Mouse (Mus musculus): ENCODE data around the gene Olfr1218.
"Not testable (repeated sequence)": the region's sequence is repeated elsewhere in the genome, so short reads cannot be mapped to it uniquely, and the experiment has no call there.

Olfr1218 gene

GRCm38 (mm10) chr2:89061087-89061486 lies at the start of gene Olfr1218:
Olfr1218 (minus strand) TSS chr2:89061187.
- DNase-seq (ENCODE audit: low read depth, low spot score), result no peak

- DNase-seq (ENCODE audit: low read depth, low spot score), result no peak
These were observed 45.7 kb upstream of the Olfr1218 start, which contains the start of gene Olfr1220 for GRCm38 (mm10) chr2:89106735-89107134. Olfr1220 (minus strand) TSS chr2:89106835.

DNA sequence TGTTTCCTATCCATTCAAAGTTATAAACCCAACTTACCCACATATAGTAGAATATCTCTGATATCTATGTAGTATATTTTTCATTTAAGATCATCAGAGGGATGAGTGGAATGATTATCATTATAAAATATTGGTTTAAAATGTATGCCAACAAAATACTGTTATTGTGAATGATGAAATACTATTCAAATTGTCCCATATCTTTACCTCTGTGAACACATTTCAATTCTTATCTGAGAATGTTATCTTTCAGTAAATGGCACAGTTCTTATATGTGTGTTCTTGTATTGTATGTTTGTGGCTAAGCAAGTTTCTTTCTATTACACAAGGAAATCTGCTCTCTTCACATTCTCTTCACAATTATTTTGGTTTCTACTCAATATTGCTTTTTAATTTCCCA lies 44.7 kb upstream of the Olfr1218 start:
- no peak for DNase-seq (ENCODE audit: low read depth, low spot score)

- no peak for DNase-seq (ENCODE audit: low read depth, low spot score)
These were observed 32.9 kb upstream of the Olfr1218 start for GRCm38 (mm10) chr2:89093848-89094247.

GRCm38 (mm10) chr2:89083413-89083812 lies 22.4 kb upstream of the Olfr1218 start, which contains the start of gene Olfr1219:
Olfr1219 (minus strand) TSS chr2:89083513.
- DNase-seq (ENCODE audit: low read depth, low spot score), result no peak

DNA sequence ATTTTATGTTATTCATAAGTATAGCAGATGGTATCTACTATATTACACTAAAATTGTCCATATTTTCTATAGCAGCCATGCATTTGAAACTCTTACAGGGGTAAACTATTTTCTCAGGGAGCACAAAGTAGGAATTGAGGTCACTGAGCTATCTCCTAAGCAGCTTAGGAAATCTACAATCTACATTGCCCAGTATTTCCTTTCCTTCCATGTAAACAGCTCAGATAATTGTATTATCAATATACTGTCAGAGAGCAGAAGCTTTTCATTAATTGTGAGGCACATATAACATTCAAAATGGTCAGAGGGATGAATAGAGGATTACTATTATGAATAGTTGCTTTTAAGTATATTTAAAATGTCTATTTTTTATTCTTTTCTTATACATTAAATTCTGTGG lies 20.5 kb upstream of the Olfr1218 start:
- no peak for DNase-seq (ENCODE audit: low read depth, low spot score)

DNA sequence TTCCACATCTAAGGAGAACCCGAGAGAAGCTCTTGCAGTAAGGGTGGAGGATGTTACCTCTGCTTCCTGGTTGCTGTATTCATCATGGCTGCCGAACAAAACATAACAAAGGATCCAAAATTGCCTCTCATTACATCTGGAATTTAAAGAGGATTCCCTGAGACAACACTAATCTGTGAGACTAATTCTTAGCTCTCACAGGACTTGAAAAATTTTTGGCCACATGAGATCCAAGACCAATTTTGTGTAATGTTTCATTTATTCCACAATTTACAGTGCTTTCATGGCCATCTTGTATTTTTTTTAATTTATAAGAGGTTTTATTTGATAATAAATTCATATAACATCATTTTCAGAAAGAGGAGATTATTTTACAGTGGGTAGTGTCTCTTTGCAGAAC lies 29.0 kb downstream of the Olfr1218 start, which contains the start of gene Olfr1217:
Gene Olfr1217, minus strand, starts transcription at position 101 of the 400 bp plus-strand sequence.
- DNase-seq (ENCODE audit: low read depth, low spot score), result no peak

GRCm38 (mm10) chr2:89021436-89021835 lies 39.6 kb downstream of the Olfr1218 start:
- not testable (repeated sequence) for DNase-seq (ENCODE audit: low read depth, low spot score)

DNA sequence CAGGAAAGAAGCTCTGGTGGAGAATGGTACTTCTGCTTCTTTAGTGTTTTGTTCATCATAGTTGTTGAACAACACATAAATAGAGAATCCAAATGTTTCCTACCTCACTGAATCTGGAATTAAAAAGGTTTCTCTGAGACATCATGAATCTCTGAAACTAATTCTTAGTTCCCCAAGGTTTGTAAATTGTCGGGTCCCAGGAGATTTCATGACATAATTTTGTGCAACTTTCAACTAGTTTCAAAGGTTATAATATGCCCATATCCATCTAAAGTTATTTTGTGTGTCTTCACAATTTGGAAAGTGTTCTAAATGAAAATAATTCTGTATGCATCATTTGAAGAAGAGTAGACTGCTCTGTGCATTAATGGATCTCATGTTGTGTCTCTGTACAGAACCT lies 42.7 kb downstream of the Olfr1218 start, which contains the start of gene Olfr1216:
Gene Olfr1216, minus strand, starts transcription at position 101 of the 400 bp plus-strand sequence.
- DNase-seq (ENCODE audit: low read depth, low spot score), result no peak

DNA sequence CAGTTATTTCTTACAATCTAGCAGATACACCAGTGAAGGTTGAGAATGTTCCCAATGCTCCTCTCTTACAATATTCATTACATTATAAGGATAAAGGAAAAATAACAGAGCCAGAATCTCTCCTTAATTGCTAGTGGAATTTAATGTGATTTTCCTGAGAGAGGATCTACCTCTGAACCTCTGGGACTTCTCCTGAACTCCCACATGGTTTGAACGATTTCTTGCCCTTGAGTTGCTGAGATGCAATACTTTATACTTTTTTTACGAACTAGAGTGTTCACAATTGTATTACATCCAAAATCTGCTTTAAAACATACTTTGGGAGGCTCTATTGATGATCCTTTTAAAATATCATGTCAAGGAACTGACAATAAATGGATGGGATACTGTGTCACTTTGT lies 54.1 kb downstream of the Olfr1218 start, which contains the start of gene Olfr1215:
Gene Olfr1215, minus strand, starts transcription at position 101 of the 400 bp plus-strand sequence.
- DNase-seq (ENCODE audit: low read depth, low spot score), result no peak

Measured in R1 (cell line).